Mouse (Mus musculus) frontal cortex, postnatal 36 days (tissue): ENCODE results near the gene Txndc9.
"Not testable (repeated sequence)": the region's sequence is repeated elsewhere in the genome, so short reads cannot be mapped to it uniquely, and the experiment has no call there.

Experiments
- DNase-seq, 2 experiments: peaks; one replicate each; pipeline ENCODE4 v3.0.0; 2022; ENCODE audit warnings: low spot score in 2 of 2

Txndc9 gene

GRCm38 (mm10) chr1:37976666-37977065, 21.0 kb downstream of the Txndc9 start:
- not testable (repeated sequence) for DNase-seq

DNA sequence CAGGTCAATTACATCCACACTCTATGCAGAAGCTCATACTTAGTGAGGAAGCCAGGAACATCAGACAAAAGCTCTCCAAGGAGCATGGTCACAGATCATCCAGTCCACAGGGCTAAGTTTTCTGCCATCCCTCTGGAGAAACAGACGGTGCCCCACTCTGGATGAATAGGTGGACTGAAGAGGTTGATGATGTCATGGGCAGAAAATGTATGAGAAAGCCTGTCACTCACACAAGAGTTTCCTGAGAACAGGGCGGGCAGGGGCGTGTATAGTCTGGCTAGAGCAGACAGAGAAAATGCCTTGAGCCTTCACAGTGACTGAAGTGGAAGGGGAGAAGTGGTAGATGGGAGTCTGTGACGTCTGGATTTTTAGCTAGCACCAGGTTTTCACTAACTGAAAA, 26.2 kb downstream of the Txndc9 start:
- DNase-seq: no peak

DNA sequence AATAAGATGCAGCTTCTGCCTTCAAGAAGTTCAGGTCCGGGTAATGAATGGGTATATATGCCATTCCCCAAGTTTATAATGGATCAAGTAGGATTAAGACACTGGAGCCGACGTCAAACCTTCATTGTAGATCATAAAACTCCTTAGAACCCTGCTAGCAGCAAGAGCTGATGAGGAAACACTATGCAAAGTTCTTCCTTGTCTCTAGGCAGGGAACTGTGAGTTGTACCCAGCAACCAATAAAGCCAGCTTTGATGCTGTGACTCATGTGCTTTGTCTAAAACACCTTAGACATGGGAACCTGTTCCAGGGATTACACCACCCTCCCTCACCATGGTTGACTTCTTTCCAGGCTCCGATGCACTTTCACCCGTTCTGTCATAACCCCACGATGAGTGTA, 28.9 kb downstream of the Txndc9 start:
- DNase-seq: no peak

GRCm38 (mm10) chr1:37965571-37965970, 32.1 kb downstream of the Txndc9 start:
- no peak for DNase-seq

DNA sequence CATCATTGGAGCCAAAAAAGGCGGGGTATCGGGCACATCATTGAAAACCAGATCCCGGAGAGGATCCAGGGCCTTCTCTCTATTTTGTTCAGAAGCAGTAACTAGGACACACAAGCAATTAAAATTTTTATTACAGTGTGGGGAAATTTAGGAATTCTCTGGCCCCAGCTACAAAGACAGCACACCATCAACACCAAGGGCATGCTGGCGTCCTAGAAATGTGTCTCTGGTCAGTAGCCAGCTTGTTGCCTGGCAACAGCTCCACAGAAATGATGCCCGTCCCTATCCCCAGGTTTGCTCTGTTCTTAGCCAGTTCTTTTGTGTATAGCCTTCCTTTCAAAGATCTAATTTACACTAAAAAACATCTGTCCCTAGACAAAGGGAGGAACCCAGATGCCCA, 38.2 kb downstream of the Txndc9 start:
- peak; percentile 9 to 42 for DNase-seq

DNA sequence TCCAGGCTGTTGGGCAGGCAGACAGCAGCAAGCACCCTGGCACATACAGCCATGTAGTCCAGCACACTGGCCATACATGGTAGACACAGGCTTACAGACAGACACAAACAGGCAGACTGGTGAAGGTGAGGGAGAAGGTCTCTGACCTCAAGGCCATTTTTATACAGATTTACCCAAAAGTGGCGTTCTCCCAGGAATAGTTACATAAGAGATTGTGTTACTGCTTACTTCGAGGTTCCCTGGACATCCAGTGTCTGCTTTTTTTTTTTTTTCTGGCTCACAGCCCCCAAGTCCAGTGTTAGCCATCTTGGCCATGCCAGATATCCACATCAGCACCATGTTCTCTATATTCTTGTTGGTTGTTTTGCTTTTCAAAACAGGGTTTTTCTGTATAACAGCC, 39.2 kb downstream of the Txndc9 start:
- no peak for DNase-seq

DNA sequence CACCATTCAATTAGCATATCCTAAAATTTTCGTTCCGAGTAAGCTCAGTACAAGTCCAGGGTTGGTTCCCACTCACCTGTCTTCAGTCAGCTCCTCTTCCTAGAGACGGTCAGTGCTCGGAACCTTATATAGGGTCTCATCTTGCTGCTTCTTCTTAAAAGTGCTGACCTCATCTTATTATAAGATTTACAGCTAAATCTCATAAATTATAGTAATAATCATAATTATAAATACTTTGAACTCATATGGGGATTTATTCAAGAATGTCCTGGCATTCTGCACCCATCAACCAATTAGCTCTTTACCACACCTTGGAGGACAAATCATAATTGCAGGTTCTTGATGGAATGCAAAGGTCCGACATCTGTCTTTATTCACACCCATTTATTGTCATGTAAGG, 40.0 kb downstream of the Txndc9 start, which contains the start of gene Lyg1:
Gene Lyg1, minus strand, starts transcription at position 101 of the 400 bp plus-strand sequence.
- no peak for DNase-seq

- DNase-seq: peak in 1 of 2 experiments; percentile 25
Observed at GRCm38 (mm10) chr1:37956690-37957431, 40.8 kb downstream of the Txndc9 start.

GRCm38 (mm10) chr1:37955251-37955650, 42.4 kb downstream of the Txndc9 start:
- DNase-seq: no peak

DNA sequence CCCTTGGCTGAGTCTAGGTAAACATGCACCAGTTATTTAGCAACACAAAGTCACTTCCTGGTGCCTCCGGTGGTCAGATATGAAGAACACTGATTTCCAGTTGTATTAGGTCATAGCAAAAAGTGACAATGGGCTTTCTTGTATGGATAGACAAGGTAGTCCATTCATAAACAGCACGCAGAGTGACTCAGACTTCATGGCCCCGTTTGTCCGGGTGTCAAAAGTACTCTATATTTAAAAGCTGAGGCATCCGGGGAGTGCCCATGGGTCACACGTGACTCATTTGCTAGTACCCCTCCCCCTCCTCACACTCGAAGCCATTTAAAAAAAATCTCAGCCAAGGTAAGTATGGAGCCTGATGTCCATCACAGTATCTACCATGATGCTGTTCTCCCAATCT, 42.9 kb downstream of the Txndc9 start:
- no peak for DNase-seq

GRCm38 (mm10) chr1:37948906-37949305, 48.8 kb downstream of the Txndc9 start:
- DNase-seq: no peak
